Mouse (Mus musculus) adrenal gland, postnatal 36 days (tissue): ENCODE measurements around the gene Rcor2. TPM values are rescaled to one million over a fixed set of nuclear protein-coding genes. Genes with fewer than 3 reads are reported as not detected.

ENCODE experiments used
- DNase-seq, 2 experiments: peaks; one replicate each; pipeline ENCODE4 v3.0.0; 2021; ENCODE audit warnings: mixed read lengths in 1 of 2
- long read RNA-seq, 2 experiments: library from polyadenylated mRNA; stranded (forward); transcript quantifications; one replicate each; pipeline ENCODE4 v2.0.0; 2021; ENCODE audit warnings: borderline sequencing depth in 2 of 2
- total RNA-seq, 2 experiments: library from RNA; stranded (reverse); gene quantifications; 2 replicates each; pipeline ENCODE4 v1.2.3; 2021

The Rcor2 gene
- total RNA-seq = 1 to 10 TPM; 2.0 to 4.4 TPM
- long read RNA-seq, experiment 1, partial matches to known transcripts = 0 of 3 reads
- long read RNA-seq, experiment 1, other reads (novel, unspliced or antisense) = 1 of 3 reads
- long read RNA-seq, experiment 2 = 0 reads

DNA sequence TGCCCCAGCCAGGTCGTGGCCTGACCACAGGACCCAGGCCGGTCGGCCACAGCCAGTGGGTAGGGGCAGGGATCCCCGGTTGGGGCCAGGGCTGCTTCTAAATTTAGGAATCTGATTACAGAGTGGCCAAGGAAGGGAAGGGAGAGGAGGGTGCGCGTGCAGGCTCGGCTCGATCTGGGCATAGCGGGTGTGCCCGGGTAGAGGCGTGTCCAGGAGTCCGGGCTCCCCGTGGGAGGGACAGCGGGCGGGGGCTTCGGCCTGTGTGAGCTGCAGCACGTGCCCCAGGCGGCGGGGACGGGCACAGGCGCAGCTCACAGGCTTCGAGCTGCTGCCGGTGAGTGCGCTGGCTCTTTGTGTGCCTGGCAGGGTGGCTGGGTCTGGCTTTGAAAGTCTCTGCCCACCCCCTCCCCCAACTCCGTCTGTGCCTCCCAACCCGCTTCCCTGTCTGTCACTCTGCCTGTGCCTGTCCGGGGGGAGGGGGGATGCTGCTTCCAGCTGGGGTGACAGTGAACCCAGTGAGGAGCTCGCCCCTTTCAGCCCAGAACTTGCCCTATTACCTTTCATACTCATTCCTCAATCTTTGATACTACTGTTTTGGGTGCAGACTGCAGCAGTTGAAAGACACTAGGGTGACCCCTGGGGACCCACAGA, at the start of gene Rcor2:
Rcor2 (plus strand) TSS at position 235 of the 651 bp plus-strand sequence.
- peak; percentile 86 to 88 for DNase-seq

DNA sequence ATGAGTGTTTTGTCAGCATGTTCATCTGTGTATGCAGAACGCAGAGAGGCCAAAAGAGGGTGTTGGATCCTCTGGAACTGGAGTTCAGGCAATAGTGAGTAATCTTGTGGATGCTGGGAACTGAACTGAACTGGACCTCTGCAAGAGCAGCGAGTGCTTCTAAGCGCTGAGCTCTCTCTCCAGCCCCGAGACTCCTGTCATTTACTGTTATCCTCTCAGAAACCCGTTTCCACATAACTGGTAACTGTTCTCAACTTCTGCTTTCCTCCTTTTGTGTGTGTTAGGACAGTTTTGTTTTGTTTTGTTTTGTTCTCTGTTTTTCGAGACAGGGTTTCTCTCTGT, 49.2 kb upstream of the Rcor2 start:
- DNase-seq = no peak

DNA sequence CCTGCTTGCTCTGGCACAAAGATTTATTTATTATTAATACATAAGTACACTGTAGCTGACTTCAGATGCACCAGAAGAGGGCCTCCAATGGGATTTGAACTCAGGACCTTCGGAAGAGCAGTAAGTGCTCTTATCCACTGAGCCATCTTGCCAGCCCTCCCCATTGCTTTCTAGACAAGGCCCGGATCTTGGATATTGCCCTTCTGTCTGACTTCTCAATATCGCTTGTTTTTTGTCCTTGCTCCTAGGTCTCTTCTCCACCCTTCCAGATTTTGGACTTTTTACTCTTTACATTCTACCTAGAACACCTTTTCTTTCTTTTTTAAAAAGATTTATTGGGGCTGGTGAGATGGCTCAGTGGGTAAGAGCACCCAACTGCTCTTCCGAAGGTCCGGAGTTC, 48.4 kb upstream of the Rcor2 start:
- DNase-seq = no peak

DNA sequence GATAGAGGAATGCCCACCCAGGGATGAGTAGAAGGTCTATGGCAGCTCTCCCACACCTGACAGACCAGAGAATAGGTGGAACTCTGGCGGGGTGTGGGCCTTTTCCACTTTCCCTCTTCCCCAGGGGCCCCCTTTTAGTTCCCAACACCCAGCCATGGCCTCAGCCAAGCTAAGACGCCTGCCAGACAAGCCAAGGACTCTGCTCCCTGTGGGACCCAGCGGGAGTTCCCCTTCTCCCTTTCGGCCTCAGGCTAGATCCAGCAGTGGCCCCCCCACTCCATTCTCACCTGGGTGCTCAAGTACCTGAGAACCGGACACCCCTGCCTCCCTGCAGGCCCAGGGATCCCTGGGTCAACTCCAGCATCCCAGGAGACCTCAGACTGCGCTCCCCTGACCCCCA, 44.9 kb upstream of the Rcor2 start:
- no peak for DNase-seq

DNA sequence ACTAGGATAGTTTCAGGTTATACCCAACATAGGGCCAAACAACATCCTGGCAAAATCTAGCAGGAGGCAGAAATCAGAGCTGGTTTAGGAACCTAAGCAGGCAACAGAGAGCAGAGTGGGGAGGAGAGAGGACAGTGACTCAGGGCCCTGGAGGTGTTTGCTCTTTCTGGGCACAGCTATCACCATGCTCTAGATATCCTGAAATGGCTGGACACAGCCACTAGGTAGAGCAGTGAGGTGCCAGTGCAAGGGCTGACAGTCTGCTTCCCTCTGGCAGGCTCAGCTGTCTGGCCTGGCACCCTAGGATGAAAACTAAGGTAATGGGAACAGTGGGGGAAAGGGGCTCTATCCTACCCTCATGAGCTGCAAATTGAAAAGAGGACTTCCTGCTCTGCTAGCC, 43.6 kb upstream of the Rcor2 start:
- no peak for DNase-seq

DNA sequence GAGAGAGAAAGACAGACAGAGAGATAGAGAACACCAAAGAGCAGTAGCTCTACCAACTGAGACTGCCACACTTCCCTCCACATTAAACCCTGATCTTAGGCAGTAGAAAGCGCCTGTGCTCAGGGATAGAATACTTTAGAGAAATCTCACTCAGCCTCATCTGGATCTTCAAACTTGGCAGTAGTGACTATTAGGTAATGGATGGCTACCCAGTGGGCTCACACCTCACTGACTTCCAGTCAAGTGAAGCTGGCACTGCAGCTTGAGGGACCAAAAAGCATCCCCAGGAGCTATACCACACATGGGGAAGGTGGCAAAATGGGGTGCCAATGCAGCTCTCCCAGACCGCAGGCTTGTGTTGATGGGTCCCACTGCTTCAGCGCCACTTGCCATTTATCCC, 42.9 kb upstream of the Rcor2 start:
- no peak for DNase-seq

DNA sequence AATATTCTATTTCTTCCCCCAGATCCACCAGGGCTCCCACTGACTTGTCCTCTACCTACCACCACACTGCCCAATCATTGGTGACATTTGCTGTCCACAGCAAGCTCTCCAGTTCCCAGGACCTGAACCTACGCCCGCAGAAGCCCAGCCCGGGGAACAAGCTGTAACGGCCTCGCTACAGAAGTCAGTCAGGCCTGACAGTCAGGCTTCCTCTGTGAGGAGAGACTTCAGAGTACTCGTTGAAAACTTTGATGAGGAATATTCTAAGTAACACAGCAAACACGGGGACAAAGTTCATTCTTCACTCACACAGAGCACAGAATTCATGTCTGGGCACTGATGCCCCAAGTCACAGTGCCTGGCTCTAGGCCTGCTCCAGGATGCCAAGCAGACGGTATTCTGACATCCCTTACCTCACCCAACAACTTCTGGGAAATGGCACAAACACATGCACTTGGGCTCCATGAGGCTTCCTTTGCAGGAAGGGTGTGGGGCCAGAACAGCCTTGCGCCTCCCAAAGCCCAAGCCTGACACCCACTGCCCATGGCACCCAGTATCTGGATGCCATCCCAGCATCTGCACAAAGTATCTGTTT, 41.9 kb upstream of the Rcor2 start:
- no peak for DNase-seq

DNA sequence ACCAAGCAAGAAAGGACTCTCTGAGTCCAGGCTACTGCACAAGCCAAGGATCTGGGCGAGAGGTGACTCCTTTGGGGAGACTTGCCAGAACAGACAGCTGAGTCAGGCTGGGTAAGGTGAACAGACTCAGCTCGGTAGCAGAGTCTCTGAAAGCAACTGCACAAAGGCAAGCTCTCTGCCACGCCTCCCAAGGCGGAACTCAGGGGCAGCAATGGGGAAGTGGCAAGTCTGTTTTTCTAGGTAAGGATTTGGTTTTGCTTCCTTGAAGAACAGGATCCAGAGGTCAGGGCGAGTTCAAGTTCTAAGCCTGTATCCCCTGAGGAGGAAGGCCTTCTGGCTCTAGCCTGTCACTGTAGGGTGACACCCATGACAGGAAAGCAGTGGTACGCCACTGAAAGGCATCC, 40.6 kb upstream of the Rcor2 start:
- DNase-seq = peak in 1 of 2 experiments; percentile 35

DNA sequence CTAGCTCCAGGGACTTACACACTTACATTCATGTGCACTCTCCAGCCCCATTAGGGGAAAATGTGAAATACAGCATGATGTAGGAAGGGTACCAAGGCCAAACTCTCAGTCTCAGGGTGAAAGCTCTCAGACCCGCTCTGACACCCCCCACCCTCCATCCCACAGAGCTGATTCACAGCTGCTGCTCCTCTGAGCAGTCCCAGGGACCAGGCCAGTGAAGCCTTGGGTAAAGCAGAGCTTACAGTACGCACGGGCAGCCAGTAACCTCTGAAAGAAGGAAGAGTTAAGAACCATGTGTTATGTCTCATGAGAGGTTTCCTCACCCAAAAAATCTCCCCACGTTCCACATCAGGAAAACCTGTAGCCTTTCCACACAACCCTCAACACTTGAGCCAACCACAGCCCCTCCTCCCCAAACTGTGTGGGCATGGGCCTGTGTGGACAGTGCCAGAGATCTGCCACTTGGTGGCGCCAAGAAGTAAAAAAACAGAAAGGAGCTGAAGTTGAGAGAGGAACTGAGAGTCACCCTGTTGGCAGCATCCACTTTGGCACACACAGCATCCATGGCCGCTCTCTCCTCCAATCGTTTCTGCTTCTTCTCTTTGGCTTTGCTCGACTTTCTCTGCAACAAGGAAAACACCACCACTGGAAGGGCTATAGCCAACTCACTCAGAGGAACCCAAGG, 32.4 kb upstream of the Rcor2 start:
- peak; percentile 83 to 87 for DNase-seq

DNA sequence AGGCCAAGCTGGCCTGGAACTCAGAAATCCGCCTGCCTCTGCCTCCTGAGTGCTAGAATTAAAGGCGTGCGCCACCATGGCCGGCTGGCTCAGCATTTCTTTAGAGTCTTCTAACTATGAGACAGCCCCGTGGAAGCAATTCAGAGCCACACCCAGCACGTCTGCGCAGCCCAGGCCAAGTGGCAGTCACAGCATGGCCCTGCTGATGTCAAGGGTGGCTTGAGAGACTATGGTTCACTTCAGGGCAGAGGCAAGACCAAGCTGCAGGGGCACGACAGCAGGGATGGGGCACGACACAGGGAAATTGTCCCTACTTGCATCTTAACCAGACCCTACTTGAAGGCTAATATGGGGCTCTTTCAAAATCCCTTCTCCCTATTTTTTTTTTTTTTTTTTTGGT, 31.7 kb upstream of the Rcor2 start:
- DNase-seq = no peak

DNA sequence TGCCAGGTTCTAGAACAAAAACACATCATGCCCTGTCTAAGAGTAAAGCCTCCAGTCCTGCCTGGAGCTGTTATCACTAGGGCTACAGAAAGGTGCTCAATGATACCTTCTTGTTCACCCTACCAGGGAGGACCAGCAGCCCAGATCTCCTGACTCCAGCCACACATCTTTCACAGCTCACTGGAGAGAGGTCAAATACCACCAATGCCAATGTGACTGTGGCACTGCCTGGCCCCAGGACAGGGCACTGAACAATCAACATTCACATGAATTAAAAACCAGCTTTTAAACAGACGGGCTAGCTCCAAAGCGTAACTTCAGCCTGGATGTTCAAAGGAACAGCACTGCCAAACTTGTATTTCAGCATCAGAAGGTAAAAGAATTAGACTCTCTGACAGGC, 31.1 kb upstream of the Rcor2 start:
- DNase-seq = no peak

DNA sequence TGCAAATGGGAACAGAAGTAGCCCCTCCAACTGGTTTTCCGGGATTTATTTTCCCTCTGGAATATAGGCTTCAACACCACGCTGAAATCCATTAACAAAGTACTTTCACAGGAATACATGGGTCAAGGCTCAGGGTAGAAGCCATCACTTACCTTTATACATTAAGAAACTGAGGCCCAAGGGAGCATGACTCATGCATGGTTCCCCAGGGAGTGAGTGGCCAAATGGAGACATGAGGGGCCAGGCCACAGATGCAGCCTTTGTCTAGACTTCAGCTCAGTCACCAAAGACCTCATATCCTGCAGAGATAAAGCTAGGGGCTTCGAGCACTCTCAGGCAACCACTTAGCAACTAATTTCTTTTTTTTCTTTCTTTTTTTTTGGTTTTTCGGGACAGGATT, 30.4 kb upstream of the Rcor2 start:
- no peak for DNase-seq

DNA sequence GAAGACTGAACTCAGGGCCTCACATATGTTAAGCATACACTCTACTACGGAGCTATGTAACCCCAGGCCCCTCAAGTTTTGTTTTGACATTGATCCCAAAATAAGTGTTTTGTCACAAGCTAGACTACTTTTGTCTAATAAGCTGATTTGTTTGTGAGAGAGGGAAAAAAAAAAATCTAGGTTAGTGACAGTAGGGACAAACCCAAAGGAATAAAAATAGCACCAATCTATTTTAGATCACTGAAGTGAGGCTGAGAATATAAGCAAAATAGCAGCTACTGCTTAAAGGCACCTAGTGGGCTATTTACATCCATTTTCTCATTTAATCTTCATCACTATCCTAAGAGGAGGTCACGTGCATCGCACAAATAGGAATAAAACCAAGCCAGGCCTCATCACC, 27.6 kb upstream of the Rcor2 start:
- no peak for DNase-seq

DNA sequence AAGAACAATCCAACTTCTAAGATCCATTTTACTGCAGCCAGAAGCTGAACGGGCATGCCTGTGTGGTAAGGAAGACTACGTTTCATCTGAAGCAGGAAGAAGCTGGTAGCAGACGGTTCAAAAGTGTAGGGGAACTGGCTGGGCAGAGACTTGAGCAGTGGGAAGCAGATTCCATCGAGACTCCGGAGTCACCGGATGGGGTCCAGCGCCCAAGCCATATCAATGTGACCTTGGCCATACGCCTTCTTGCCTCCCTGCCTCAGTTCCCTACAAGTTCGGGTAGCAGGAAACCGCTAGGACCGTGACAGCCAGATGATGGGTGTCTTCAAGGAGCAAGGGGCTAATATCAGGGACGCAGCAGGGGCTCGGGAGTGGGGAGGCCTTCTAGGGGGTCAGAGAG, 26.8 kb upstream of the Rcor2 start:
- no peak for DNase-seq

DNA sequence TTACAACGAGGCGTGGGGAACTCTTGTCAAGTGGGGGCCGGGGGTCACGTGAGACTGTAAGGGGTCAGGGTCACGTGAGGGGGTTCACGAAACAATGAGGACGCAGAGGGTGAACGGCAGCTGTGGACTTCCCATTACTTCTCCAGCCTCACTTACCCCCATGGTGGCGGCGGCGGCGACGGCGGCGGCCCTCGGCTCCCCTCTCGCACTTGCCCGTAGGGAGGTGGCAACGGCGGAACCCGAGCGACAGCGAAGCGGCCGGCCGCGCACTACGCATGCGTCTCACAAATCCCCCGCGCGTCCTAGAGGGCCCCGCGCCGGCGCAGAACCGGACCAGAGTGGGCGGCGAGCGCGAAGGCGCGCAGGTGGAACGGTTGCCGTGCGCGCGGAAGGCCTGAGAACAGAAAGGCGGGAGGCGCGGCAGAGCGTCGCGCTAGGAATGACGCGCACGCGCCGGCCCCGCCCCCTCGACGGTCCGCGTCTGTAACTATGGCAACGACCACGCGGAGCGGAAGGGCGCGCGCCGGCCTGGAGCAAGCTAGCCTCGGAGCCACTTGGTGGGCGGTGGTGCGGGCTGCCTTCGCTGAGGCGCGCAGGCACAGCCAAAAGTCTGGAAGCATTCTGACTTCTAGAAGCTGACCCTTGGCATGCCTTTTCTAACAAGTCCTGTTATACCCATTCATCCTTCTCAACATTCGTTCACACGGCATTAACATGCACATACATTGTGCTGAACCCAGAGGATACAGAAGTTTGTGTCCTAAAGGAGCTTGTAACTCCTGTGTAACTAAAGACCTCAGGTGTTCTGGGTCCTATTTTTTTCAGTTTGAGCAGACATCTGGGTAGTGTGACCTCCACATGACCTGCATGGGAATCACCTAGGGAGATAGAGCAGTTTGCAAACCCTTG, 26.1 kb upstream of the Rcor2 start, which contains the start of gene Naa40:
Naa40 (minus strand) TSS at position 402 of the 909 bp plus-strand sequence.
- DNase-seq = peak; percentile 94 to 96

DNA sequence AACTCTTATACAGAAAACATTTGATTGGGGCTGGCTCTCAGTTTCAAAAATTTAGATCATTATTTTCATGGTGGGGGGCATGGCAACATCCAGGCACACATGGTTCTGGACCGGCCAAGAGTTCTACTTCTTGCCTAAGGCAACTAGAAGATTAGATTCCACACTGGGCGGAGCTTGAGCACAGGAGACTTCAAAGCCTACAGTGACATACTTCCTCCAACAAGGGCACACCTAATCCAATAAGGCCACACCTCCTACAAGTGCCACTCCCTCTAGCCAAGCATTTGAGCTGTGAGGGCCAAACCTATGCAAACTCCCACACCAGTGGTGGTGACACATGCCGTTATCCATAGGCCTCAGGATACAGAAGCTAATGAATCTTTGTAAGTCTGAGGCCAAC, 21.1 kb upstream of the Rcor2 start:
- DNase-seq = no peak

DNA sequence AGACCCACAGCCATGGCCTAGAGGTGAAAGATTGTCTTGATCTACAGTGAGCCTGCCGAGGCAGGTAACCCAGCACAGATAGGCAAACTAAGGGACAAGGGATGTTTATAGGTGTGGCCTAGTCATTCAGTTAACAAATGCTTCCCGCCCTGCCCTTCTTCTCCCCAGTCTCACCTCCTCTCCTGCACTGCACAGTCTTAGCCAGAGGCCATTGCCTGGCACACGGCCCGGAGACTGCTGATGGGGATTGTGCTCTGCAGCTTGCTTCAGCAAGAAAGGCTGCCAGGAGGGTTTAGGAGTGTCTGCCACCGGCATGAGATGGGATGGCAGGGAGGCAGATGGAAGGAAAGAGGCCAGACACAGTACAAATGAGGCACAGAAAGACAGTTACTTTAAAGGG, 9.2 kb upstream of the Rcor2 start:
- no peak for DNase-seq

DNA sequence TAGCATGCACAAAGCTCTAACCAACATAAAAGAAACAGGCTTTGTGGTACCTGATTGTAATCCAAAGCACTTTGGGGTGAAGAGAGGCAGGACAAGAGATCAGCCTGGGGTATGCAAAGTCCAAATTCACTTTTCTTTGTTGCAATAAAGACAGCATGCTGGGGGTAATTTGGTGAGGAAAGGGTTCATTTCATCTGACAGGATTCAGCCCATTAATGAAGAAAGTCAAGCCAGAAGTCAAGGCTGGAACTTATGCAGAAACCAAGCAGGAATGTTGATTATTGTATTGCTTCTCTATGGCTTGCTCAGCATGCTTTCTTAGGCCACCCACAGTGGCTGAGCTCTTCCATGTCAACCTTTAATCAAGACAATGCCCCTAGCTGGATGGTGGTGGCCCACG, 5.6 kb upstream of the Rcor2 start:
- no peak for DNase-seq

DNA sequence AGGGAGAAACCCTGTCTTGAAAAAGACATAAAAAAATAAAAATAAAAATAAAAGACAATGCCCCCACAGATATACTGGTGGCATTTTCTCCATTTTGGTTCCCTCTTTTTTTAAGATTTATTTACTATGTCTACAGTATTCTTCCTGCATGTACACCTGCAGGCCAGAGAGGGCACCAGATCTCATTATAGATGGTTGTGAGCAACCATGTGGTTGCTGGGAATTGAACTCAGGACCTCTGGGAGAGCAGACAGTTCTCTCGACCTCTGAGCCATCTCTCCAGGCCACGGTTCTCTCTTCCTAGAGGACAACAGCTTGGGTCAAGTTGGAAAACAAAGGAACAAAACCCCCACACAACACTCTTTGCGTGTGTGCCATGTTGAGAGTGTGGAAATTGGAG, 5.2 kb upstream of the Rcor2 start:
- DNase-seq = no peak

DNA sequence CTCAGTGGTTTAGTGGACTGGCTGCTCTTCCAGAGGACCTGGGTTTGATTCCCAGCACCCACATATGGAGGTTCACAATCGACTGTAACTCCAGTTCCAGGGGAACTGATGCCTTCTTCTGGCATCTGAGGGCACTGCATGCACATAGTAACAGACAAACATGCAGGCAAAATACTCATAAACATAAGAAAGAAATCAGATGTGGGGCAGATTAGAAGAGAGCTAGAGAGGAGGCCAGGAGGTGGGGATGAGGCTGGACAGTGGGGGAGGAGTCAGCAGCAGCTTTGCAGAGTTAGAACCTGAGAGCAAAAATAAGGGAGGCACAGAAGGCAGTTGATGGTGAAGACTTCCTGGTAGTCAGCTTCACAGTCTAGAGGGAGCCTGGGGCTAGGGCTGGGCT, 4.5 kb upstream of the Rcor2 start:
- DNase-seq = no peak

DNA sequence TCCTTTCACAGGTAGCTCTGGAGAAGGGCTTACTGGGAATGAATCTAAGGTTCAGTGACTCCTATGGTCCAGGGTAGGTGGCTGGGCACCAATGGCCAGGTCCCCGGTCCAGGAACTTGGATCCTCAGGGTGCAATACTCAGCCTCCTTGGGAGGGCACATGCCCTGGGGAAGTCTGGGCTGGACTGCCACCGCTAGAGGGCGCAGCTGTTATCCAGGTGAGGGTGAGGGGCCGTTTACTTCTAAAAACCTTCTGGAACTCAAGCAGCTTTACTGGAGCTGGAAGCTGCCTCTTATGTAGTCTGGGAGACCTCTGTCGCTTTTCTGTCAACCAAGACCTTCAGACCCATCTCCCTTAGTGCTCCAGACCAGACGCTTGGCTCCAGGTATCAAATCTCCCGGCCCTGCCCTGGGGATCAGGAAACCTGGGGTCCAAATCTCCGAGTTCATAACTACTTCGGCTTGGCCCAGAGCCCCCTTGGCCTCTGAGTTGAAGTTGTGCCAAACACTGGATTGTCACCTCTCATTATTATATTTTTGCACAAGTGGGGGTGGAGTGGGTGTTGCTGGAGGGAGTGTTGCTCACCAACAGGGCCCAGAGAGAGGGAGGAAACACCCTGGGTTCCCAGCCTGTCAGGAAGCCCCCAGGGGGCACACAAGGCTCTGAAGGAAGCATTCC, 2.9 kb upstream of the Rcor2 start:
- peak; percentile 87 to 92 for DNase-seq

DNA sequence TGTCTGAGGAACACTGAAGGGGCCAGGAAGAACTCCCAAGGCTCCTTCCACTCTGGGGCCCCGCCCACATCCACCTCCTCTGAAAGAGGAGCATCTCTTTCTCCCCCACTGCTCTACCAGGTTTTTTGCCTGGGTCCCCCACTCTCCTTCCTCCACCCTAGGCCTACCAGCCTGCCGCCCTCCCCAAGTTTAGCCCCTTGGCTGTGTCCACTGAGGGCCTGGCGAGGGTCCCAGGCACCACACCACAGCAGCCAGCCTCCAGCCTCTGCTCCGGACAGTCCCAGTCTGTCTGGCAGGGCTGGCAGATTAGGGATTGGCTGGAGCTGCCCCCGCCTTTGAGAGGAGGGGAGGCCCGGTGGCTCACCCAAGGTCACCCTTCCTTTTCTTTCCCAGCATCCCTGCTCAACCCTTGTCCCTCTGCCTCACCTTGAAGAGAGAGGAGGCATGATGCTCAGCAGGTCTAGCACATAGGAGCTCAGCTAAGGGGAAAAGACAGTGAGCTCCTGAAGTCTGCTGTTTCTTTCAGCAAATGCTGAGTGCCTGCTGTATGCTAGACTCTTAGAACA, 2.3 kb upstream of the Rcor2 start:
- peak; percentile 50 to 58 for DNase-seq
